In genomic region chr14:111149653-111150052, GRCm38 (mm10) we compare ENCODE assay signal across 9 mouse cellular contexts.
DNase-seq lines count a peak whose midpoint lies in the region; ATAC-seq and TF ChIP-seq lines count a peak whose summit lies in the region.
"Had no signal": no experiment of that assay in that cellular context is flagged by ENCODE, and none has a peak within 500 bp of the region (broad histone marks: within the 10 kb centered on the region; RNA-seq: fewer than 3 reads in every experiment).

No protein-coding gene starts in this region.

- H3K9ac ChIP-seq in hindbrain, postnatal 0 days (replicated peaks; ENCODE audit: low read length), result no peak overlapping the region
- H3K9ac ChIP-seq in hindbrain, embryonic 16.5 days (ENCODE audit: low read depth, low read length), result no peak overlapping the region

- ATAC-seq in hindbrain, postnatal 0 days, result no peak
- no peak for ATAC-seq in hindbrain, embryonic 16.5 days
- no peak for ATAC-seq in erythroblast, adult 5-6 weeks (replicated peaks; ENCODE audit: low FRiP score, poor library complexity, severe bottlenecking)

- intact Hi-C loops in left cerebral cortex, adult 2 months (cut with DNase I), result loop anchor here (1.0 to 10.0 kb wide), 2 partner anchors 524 to 1745 kb away; no protein-coding TSS in a partner anchor

- H3K4me3 ChIP-seq in hindbrain, postnatal 0 days (ENCODE audit: low read length), result no peak overlapping the region
- no peak overlapping the region for H3K4me3 ChIP-seq in hindbrain, embryonic 16.5 days (ENCODE audit: low read length)
- no peak overlapping the region for H3K4me3 ChIP-seq in E14TG2a.4 (replicated peaks; ENCODE audit: low read length)
- no peak overlapping the region for H3K4me3 ChIP-seq in left cerebral cortex, adult 2 months
- H3K4me3 ChIP-seq: megakaryocyte, embryonic 14.5 days had no signal

- H3K4me2 ChIP-seq in hindbrain, postnatal 0 days (ENCODE audit: low read depth, low read length), result no peak overlapping the region
- no peak overlapping the region for H3K4me2 ChIP-seq in hindbrain, embryonic 16.5 days (ENCODE audit: low read length)

- DNase-seq in hindbrain, postnatal 0 days (ENCODE audit: low spot score), result peak; percentile 76
- DNase-seq in brain, adult 2 months (ENCODE audit: low read depth, low spot score), result peak; percentile 63
- DNase-seq in left cerebral cortex, adult 2 months (ENCODE audit: extremely low spot score in 1 of 2, low spot score in 2 of 2), result peak; percentile 13 to 45
- DNase-seq in spleen, postnatal 4 days (ENCODE audit: low spot score in 2 of 2), result no peak
- no peak for DNase-seq in ovary, adult 18-20 months (ENCODE audit: low spot score)

- no peak overlapping the region for H3K27ac ChIP-seq in hindbrain, postnatal 0 days
- H3K27ac ChIP-seq in hindbrain, embryonic 16.5 days (ENCODE audit: low read depth, low read length), result no peak overlapping the region
- H3K27ac ChIP-seq in left cerebral cortex, adult 2 months, result no peak overlapping the region

- peak; percentile 69 for TF ChIP-seq CTCF in hindbrain, postnatal 0 days (IDR thresholded peaks at IDR 0.05; ENCODE audit: low read depth)
- TF ChIP-seq CTCF in E14TG2a.4 (conservative IDR thresholded peaks at IDR 0.05; ENCODE audit: low read length), result peak; percentile 36
- TF ChIP-seq CTCF in left cerebral cortex, adult 2 months (IDR thresholded peaks at IDR 0.05), result peak; percentile 69

- no peaks in the 10 kb centered on the region for H3K27me3 ChIP-seq in hindbrain, postnatal 0 days (ENCODE audit: insufficient read depth, low read length)
- no peaks in the 10 kb centered on the region for H3K27me3 ChIP-seq in hindbrain, embryonic 16.5 days (replicated peaks; ENCODE audit: control insufficient read depth, insufficient read depth, low read length)
- H3K27me3 ChIP-seq in E14TG2a.4 (ENCODE audit: insufficient read depth, low read length), result no peaks in the 10 kb centered on the region
- H3K27me3 ChIP-seq: megakaryocyte, embryonic 14.5 days had no signal

- 46% methylated on average over 2 of the region's 2 CpGs for WGBS in hindbrain, postnatal 0 days
- WGBS in hindbrain, embryonic 16.5 days, result 54% methylated on average over 2 of the region's 2 CpGs

- H3K36me3 ChIP-seq in hindbrain, postnatal 0 days (ENCODE audit: insufficient read depth, low read length), result no peaks in the 10 kb centered on the region
- no peaks in the 10 kb centered on the region for H3K36me3 ChIP-seq in hindbrain, embryonic 16.5 days (ENCODE audit: control insufficient read depth, insufficient read depth, low read length)
- no peaks in the 10 kb centered on the region for H3K36me3 ChIP-seq in E14TG2a.4 (ENCODE audit: insufficient read depth, low read length)

- no peaks in the 10 kb centered on the region for H3K4me1 ChIP-seq in hindbrain, postnatal 0 days (ENCODE audit: insufficient read depth, low read length)
- no peaks in the 10 kb centered on the region for H3K4me1 ChIP-seq in hindbrain, embryonic 16.5 days (ENCODE audit: control insufficient read depth, insufficient read depth, low read depth, low read length)
- no peaks in the 10 kb centered on the region for H3K4me1 ChIP-seq in E14TG2a.4 (replicated peaks; ENCODE audit: low read depth, low read length)
- H3K4me1 ChIP-seq: megakaryocyte, embryonic 14.5 days had no signal

- H3K9me3 ChIP-seq in hindbrain, postnatal 0 days (ENCODE audit: low read length), result no peaks in the 10 kb centered on the region
- H3K9me3 ChIP-seq in hindbrain, embryonic 16.5 days (ENCODE audit: control insufficient read depth, low read length), result no peaks in the 10 kb centered on the region
- no peaks in the 10 kb centered on the region for H3K9me3 ChIP-seq in E14TG2a.4 (ENCODE audit: low read length)
- H3K9me3 ChIP-seq: megakaryocyte, embryonic 14.5 days had no signal

Comparison
In these comparisons a context has a peak if more than half of its experiments do, and no peak if none do; other contexts are left out.
1. DNase-seq: peak in hindbrain, postnatal 0 days (single experiment), brain, adult 2 months (single experiment) and left cerebral cortex, adult 2 months (2 of 2); none in spleen, postnatal 4 days (0 of 2) and ovary, adult 18-20 months (single experiment).
2. Peak in every context shown above with its lines, with median percentiles within 50 percentile points of each other: CTCF ChIP-seq.